Mouse (Mus musculus): ENCODE results near the gene Tspan11.

DNA sequence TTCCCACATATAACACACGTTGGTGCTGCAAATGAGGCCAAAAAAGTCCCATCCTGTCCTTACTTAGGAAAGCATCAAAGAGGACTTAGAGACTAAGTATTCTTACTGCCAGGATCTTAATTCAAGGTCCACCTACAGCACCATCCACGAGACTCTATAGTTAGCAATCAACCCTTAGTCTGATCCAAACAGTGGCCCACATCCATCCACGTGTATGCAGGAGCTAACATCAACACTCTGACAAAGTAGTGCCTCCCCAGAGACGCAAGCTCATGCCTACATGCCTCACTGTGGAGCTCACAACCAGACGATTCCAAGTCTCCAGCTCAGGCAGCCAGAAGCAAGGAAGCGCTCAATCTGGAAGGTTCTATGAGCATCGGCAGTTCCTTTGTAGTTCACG, 15.2 kb downstream of the Tspan11 start:
- no peak for TF ChIP-seq CTCF (conservative IDR thresholded peaks at IDR 0.05 in 1 of 2, IDR thresholded peaks at IDR 0.05 in 1 of 2; ENCODE audit: low read depth in 2 of 2, low read length in 2 of 2)
- TF ChIP-seq UBTF (IDR thresholded peaks at IDR 0.05; ENCODE audit: low read depth, low read length): no peak
- no peak for TF ChIP-seq RAD21 (IDR thresholded peaks at IDR 0.05; ENCODE audit: low read depth, low read length)
- TF ChIP-seq USF1 (IDR thresholded peaks at IDR 0.05; ENCODE audit: low read depth, low read length): no peak
- no peak for TF ChIP-seq RCOR1 (conservative IDR thresholded peaks at IDR 0.05; ENCODE audit: low read depth, low read length)
- TF ChIP-seq ETS1 (conservative IDR thresholded peaks at IDR 0.05; ENCODE audit: low read depth, low read length): no peak
- TF ChIP-seq MXI1 (IDR thresholded peaks at IDR 0.05; ENCODE audit: low read depth, low read length): no peak
- no peak for TF ChIP-seq MAX (IDR thresholded peaks at IDR 0.05; ENCODE audit: low read length)
- no peak for TF ChIP-seq POLR2A (IDR thresholded peaks at IDR 0.05; ENCODE audit: low read depth, low read length)
- no peak for TF ChIP-seq CHD2 (IDR thresholded peaks at IDR 0.05; ENCODE audit: low read length)

Measured in CH12.LX (cell line).